Mouse (Mus musculus): ENCODE results near the gene Btbd3.
A peak's percentile ranks its signal among the peaks of the same experiment; 100 is the strongest.

Btbd3 gene

GRCm38 (mm10) chr2:138256411-138256810 is at the start of gene Btbd3:
Gene Btbd3 (plus strand): TSS chr2:138256565.
- peak; percentile 71 for DNase-seq

DNA sequence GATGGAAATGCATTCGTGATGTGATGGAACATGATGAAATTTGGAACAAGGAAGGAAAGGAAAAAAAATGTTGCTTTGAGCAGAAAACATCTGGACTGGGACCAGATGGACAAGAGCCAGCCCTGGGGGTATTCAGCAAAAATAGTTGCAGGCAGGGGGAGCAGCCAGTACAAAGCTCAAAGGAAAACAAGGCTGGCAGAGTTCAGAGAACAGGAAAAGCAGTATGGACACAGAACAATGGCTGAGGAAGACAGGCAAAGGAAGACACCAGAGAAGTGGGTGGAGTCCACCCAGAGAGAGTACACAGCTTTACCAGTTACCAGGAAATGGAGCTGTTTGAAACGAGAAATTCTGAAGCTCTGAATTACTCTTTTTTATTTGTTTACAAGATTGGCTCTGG is 40.8 kb upstream of the Btbd3 start:
- DNase-seq = no peak

- DNase-seq = no peak
Observed at GRCm38 (mm10) chr2:138220269-138220668, 36.1 kb upstream of the Btbd3 start.

GRCm38 (mm10) chr2:138232247-138232646 is 24.1 kb upstream of the Btbd3 start:
- no peak for DNase-seq

DNA sequence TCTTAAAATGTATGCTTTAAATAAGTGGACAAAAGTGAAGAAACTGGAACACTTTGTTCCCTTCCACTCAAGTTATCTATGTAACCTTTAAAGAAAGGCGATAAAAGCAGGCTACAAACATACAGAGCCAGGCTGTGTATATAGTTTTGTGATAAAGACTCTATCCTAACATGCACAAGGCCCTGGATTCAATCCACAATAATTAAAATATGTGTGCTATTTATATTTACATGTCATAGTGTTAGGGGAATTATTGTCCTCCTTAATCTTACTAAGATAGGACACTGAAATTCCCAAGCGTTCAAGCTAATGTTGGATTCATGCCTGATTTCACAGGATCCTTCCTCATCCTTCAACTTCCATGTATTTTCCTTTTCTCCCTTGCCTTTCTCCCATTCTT is 20.2 kb upstream of the Btbd3 start:
- DNase-seq = no peak

- DNase-seq = no peak
Observed at GRCm38 (mm10) chr2:138242452-138242851, 13.9 kb upstream of the Btbd3 start.

GRCm38 (mm10) chr2:138245631-138246289 is 10.6 kb upstream of the Btbd3 start:
- no peak for DNase-seq

- no peak for DNase-seq
Observed at GRCm38 (mm10) chr2:138247986-138248385, 8.4 kb upstream of the Btbd3 start.

DNA sequence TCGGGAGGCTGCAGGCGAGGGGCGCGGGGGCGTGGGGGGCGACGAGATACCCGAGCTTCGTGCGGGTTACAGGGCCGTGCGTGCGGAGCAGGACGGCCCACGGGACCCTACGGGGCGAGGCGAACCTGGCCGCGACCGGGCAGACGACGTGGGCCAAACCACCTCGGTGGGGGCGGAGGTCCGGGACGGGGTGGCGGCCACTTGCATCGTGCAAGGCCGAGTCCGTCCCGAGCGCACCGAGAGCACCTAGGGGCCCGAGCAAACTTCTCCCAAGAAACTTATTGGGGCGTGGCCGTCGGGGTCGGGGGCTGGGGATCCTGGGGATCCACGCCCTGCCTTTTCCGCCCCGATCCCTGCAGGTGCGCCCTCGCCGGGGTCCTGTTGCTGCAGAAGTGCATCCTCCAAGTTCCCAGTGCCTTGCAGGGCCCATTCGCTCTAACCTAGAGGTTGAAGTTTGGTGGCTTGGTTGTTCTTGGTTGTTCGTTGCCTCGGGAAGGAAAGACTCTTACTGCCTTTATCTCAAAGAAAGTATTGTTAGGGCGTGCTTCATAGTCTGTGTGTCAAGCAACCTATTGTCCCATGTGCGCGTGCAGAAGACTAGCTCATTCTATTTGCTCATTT is 596 bp downstream of the Btbd3 start:
- DNase-seq = peak; percentile 63

GRCm38 (mm10) chr2:138257692-138258315 is 1.4 kb downstream of the Btbd3 start:
- DNase-seq = peak; percentile 65

DNA sequence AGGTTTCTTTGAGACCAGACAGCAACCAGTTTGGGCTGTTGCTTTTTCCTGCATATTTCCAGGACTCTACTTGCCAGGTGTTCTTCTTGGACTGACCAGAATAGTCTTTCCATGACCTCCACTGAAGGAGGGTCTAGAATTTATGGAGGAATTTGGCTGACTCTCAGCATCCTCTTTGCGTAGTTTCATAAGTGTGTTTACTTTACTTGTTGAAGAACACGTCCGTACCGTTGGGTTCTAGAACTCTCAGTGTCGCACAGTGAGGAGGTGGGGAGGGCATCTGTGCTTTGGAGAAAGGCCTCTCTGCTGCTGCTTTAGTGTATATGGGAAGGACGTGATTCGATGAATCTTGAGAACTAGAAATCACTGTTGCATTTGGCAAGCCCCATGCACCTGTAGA is 4.8 kb downstream of the Btbd3 start:
- DNase-seq = no peak

- DNase-seq = no peak
Observed at GRCm38 (mm10) chr2:138262885-138263284, 6.5 kb downstream of the Btbd3 start.

DNA sequence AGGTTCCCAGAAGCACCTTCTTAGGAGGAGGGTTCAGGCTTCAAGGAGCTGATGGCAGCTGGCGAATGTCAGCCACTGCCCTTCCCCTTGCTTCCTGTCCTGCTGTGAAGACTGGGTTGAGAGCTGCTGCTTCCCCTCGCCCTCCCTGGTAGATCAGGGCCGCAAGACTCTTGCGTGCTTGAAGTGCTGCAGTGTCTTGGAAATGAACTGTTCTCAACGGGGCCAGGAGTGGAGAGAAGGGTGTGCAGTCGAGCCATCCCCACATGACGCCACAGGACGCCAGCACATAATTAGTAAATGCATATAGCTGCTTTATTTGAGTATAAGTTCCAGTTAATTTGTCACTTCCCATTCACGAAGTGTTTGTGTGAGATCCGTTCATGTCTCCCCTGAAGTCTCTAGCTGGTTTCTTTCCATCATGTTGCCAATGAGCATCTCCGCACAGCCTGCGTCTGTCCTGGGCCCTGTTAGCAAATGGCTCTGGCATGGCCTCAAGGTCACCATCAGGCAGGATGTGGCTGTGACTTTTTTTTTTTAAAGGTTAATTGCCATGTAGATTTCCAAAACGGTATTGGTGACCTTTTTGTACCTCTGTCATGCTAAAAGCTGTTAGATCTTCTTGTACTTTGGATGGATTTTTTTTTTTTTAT is 9.1 kb downstream of the Btbd3 start:
- DNase-seq = peak; percentile 60

- DNase-seq = no peak
Observed at GRCm38 (mm10) chr2:138266679-138267078, 10.3 kb downstream of the Btbd3 start.

DNA sequence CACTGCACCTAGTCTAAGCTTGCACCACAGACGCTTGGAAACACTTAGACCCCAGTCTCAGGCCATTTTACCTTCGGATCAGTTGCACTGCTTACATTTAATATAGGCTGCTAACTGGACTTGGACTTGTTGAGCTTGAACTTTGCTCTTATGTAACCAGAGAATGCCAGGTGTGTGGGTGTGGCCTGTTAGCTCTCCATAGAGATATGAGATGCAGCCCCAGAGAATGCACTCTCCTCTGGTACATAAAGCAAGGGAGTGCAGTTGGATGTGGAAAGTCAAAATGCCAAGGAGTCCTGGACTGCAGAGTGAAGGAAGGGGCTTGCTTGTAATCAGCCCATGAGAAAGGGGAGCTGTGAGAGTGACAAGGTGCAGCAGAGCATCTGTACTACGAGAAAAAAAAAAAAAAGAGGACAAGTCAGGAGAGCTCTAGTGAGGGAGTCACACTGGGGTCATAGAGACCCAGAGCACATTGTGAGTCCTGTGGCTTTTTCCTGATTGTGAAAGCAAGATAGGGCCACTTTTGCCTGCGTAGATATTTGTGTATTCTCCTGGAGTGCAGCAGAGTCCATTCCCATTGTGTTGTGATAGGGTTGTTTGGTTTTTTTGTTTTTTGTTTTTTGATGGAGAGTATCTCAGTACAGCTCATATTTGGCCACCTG is 11.6 kb downstream of the Btbd3 start:
- peak; percentile 18 for DNase-seq

DNA sequence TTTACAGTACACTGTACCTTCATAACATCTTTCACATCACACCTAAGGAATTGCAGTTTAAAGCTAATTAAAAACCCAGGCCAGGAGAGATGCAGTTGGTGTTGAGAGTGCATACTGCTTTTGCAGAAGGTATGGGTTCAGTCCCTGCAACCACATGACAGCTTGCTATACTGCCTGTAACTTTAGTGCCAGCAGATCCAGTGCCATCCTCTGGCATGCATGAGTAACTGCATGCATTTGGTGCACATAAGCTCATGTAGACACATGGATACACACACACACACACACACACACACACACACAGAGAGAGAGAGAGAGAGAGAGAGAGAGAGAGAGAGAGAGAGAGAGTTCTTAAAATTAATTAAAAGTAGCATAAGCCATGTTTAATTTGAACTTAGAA is 13.0 kb downstream of the Btbd3 start:
- no peak for DNase-seq

DNA sequence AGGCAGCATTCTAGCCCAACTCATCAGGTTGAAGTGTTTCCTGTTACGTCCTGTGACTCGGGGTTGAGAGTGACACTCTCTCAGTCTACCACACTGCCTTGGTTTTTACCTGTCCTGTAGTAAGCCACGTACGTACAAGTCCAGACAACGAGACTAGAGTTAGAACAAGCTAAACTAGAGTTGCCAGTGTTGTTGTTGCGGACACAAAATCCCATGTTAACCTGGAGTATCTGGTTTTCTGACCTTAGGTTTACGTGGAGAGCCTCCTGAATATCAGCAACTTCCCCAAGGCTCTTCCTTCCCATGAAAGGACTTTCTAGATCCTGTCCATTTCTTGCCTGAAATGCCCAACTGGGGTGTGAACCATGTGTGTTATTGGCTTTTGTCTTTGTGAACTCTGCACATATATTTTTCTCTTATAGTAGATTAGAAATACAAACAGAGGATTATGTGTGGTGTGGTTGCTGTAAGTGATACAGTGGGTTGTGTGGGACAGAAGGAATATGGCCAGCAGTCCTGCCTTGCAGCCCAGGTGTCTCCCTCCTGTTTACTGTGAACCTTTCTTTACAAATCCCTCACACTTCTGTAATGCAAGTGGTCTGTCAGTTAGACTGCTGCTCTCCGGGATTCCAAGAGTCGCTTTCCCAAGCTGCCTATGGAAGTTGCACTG is 17.2 kb downstream of the Btbd3 start:
- DNase-seq = no peak

DNA sequence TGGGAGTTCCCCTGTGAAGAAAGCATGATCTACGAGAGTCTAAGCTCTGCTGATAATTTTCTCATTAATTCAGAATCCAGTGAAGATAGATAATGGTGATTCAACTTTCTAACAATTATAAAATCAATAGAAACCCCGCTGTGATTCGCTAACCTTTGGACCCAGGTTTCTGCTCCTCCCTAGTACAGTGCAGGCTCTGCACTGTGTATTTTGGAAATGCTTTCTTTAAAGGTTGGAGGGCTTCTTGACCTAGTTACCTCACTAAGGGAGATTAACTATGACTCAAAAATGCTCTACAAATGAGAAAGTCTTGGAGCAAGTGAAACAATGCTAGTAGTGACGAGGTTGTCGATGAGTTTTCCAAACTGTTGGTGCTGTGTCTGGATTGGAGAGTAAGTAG is 17.7 kb downstream of the Btbd3 start:
- no peak for DNase-seq

DNA sequence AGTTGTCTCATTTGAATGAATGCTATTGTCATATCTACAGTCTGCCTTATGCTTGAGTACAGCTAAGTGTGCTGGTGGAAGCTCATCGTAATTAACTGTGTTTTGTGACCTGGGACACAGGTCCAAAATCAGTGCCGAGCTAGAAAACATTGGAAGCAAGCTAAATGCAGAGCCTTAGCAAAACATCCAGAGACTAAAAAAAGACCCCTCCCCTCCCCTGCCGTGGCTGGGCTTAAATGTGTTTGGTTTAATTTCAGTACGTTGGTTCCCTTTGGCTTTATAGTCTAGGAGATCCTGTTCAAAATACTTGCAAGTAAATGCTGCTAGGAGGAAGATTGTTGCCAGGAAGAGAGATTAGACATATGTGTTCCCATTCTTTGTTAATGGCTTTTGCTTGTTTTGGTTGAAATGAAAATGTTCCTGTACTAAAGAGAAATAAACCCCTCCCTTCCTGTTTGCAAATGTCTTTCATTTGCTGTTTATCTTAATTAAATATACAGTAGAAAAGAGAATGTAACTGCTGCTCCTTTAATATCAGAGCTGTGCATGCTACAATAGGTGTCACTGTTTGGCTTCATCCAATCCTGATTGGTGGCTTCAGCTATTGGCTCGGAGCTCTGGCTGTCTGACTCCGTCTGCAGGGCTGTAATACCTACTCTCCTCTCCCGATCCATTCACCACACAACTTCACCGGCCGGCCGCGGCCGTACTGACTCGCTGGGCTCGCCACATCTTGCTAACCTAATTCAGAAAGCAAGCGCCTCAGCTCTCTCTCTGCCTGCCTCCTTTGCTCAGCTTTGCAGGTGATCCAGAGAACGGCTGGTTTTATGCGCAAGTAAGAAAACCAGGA is 21.7 kb downstream of the Btbd3 start:
- DNase-seq = peak; percentile 24

- DNase-seq = peak; percentile 25
Observed at GRCm38 (mm10) chr2:138278853-138279640, 22.7 kb downstream of the Btbd3 start.

DNA sequence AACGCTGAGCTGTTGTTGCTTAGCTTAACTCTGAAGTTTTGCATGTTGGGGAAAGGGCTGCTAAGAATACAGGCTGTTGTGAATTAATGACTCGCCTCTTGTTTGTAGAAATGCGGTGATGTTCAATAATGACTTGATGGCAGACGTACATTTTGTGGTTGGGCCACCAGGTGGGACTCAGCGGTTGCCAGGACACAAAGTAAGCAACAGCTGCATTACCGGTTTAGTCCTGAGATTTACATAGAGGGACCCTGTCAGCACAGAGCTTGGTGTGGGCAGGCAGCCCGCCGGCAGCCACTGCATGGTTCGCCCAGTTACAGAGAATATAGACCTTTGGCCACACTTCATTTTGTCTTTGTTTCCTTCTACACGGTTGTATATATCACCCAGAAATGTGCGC is 23.3 kb downstream of the Btbd3 start:
- peak; percentile 28 for DNase-seq

Data from thymus, postnatal 4 days (tissue).